In the genomic region with DNA sequence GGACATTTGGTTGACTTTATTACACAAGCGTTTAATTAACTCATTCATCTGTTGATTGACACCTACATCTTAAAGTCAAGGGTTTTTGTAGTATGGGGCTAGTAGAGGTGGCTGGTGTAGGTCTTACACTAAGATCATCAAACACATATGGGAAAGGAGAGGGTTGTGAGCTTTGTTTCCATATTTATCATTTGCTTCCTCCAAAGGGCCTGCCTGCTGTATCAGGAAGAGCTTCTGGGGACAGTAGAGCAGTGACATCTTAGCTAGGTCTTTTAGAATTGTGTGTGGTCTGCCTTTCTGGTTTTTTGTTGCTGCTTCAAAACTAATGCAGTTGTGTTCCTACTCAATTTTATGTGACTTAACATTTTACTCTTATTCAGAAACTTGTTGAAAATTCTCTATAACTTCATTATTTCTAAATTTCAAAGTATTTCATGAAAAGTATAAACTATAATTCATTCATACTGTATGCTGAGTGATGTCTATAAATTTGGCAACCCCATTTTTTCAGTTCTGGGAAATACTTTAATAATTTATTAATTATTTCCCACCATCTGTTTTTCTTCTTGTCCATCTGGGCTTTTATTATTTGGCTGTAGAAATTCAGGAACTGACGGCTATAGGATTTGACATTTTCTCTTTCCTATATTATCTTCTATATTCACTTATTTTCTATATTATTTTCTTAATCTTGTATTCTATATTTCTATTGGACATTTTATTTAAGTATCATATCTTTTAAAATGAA, we compare ENCODE assay signal across 23 mouse cellular contexts.
DNase-seq lines count a peak whose midpoint lies in the region; ATAC-seq lines count a peak whose summit lies in the region.
"Had no signal": no experiment of that assay in that cellular context is flagged by ENCODE, and none has a peak within 500 bp of the region (broad histone marks: within the 10 kb centered on the region; RNA-seq: fewer than 3 reads in every experiment).

No protein-coding gene starts in this region.

- no peak overlapping the region for H3K9ac ChIP-seq in midbrain, embryonic 14.5 days (replicated peaks; ENCODE audit: low read length)
- H3K9ac ChIP-seq: embryonic facial prominence, embryonic 15.5 days; forebrain, embryonic 15.5 days; heart, embryonic 12.5 days; hindbrain, embryonic 14.5 days; intestine, embryonic 15.5 days had no signal

- DNase-seq in cerebellum, postnatal 4 days (ENCODE audit: low spot score in 2 of 2): no peak
- DNase-seq in cerebellum, adult 11 months: peak; percentile 17
- DNase-seq in cerebellum, adult 8-10 months: peak; percentile 46
- peak; percentile 28 to 40 for DNase-seq in cerebellum, postnatal 25 days
- no peak for DNase-seq in midbrain, embryonic 14.5 days
- DNase-seq in kidney, postnatal 36 days: no peak
- DNase-seq: adrenal gland, adult 8-10 months; adrenal gland, postnatal 36 days; B cell, adult 2 months; embryo, embryonic 11 days; gastrocnemius, postnatal 10 days; heart, adult 2 months had no signal

- no peaks in the 10 kb centered on the region for H3K9me3 ChIP-seq in midbrain, embryonic 14.5 days (ENCODE audit: control insufficient read depth, low read length)
- H3K9me3 ChIP-seq: embryonic facial prominence, embryonic 15.5 days; forebrain, embryonic 10.5 days; forebrain, embryonic 15.5 days; G1E; heart, embryonic 12.5 days; hindbrain, embryonic 10.5 days; intestine, embryonic 15.5 days had no signal

- 94% methylated on average over 2 of the region's 2 CpGs for WGBS in midbrain, embryonic 14.5 days

- H3K27ac ChIP-seq in midbrain, embryonic 14.5 days (replicated peaks; ENCODE audit: low read depth, low read length): no peak overlapping the region
- H3K27ac ChIP-seq: embryonic facial prominence, embryonic 15.5 days; forebrain, embryonic 10.5 days; forebrain, embryonic 15.5 days; heart, adult 2 months; hindbrain, embryonic 10.5 days; hindbrain, embryonic 14.5 days; intestine, embryonic 15.5 days had no signal

- no peaks in the 10 kb centered on the region for H3K36me3 ChIP-seq in midbrain, embryonic 14.5 days (ENCODE audit: control insufficient read depth, insufficient read depth, low read length)
- H3K36me3 ChIP-seq: embryonic facial prominence, embryonic 15.5 days; forebrain, embryonic 10.5 days; forebrain, embryonic 15.5 days; G1E; heart, embryonic 12.5 days; hindbrain, embryonic 10.5 days; intestine, embryonic 15.5 days had no signal

- ATAC-seq in cerebellum, adult (ENCODE audit: insufficient number of reproducible peaks, low FRiP score, low TSS enrichment): peak; percentile 88
- no peak for ATAC-seq in midbrain, embryonic 14.5 days (ENCODE audit: low FRiP score, low TSS enrichment)
- ATAC-seq: CD4-positive, CD25-positive, alpha-beta regulatory T cell, adult 4 months; forebrain, embryonic 15.5 days; intestine, embryonic 15.5 days had no signal

- no peaks in the 10 kb centered on the region for H3K27me3 ChIP-seq in midbrain, embryonic 14.5 days (ENCODE audit: control insufficient read depth, insufficient read depth, low read length)
- H3K27me3 ChIP-seq: embryonic facial prominence, embryonic 15.5 days; forebrain, embryonic 15.5 days; heart, embryonic 12.5 days; intestine, embryonic 15.5 days had no signal

- no peak overlapping the region for H3K4me3 ChIP-seq in midbrain, embryonic 14.5 days (replicated peaks; ENCODE audit: low read depth, low read length)
- H3K4me3 ChIP-seq: embryonic facial prominence, embryonic 15.5 days; erythroblast, embryonic 14.5 days; forebrain, embryonic 10.5 days; forebrain, embryonic 15.5 days; heart, adult 2 months; heart, embryonic 12.5 days; hindbrain, embryonic 10.5 days; intestine, embryonic 15.5 days had no signal

- H3K4me1 ChIP-seq in midbrain, embryonic 14.5 days (ENCODE audit: control insufficient read depth, insufficient read depth, low read length): no peaks in the 10 kb centered on the region
- H3K4me1 ChIP-seq: embryonic facial prominence, embryonic 15.5 days; forebrain, embryonic 10.5 days; forebrain, embryonic 15.5 days; heart, embryonic 12.5 days; hindbrain, embryonic 10.5 days; intestine, embryonic 15.5 days had no signal

- no peak overlapping the region for H3K4me2 ChIP-seq in midbrain, embryonic 14.5 days (ENCODE audit: low read length)
- H3K4me2 ChIP-seq: embryonic facial prominence, embryonic 15.5 days; forebrain, embryonic 15.5 days; heart, embryonic 12.5 days; hindbrain, embryonic 14.5 days; intestine, embryonic 15.5 days had no signal

Comparison
In these comparisons a context has a peak if more than half of its experiments do, and no peak if none do; other contexts are left out.
1. DNase-seq: peak in cerebellum, adult 11 months (single experiment), cerebellum, adult 8-10 months (single experiment) and cerebellum, postnatal 25 days (2 of 2); none in cerebellum, postnatal 4 days (0 of 2), midbrain, embryonic 14.5 days (single experiment) and kidney, postnatal 36 days (0 of 2).